Mouse (Mus musculus): ENCODE data around the gene Ddrgk1. TPM values are rescaled to one million over a fixed set of nuclear protein-coding genes. Genes with fewer than 3 reads are reported as not detected.
A peak's percentile ranks its signal among the peaks of the same experiment; 100 is the strongest.

The Ddrgk1 gene
- polyA plus RNA-seq, 1 experiment = 80.4 TPM

- no peaks in the 10 kb centered on the region for H3K79me2 ChIP-seq (ENCODE audit: control insufficient read depth, insufficient read depth)
- peaks cover 73% of the 10 kb centered on the region for H3K36me3 ChIP-seq (ENCODE audit: control insufficient read depth, insufficient read depth)
- no peaks in the 10 kb centered on the region for H3K27me3 ChIP-seq (ENCODE audit: control insufficient read depth, insufficient read depth, insufficient read length)
- no peaks in the 10 kb centered on the region for H3K79me3 ChIP-seq (ENCODE audit: low read depth)
- H3K4me3 ChIP-seq (ENCODE audit: insufficient read depth, poor library complexity, severe bottlenecking) = no peak overlapping the region
- TF ChIP-seq MYOG (IDR thresholded peaks at IDR 0.05; ENCODE audit: control insufficient read depth, extremely low read depth, insufficient read length) (no peak), FOSL1 (IDR thresholded peaks at IDR 0.05; ENCODE audit: insufficient read depth, low read length, poor library complexity, severe bottlenecking) (no peak), MYOD1 (IDR thresholded peaks at IDR 0.05; ENCODE audit: control insufficient read depth, insufficient read length, low read depth) (no peak), USF1 (IDR thresholded peaks at IDR 0.05; ENCODE audit: low read depth) (no peak), CEBPB (IDR thresholded peaks at IDR 0.05; ENCODE audit: low read depth) (no peak), CTCF (IDR thresholded peaks at IDR 0.05; ENCODE audit: control insufficient read depth, insufficient read depth, insufficient read length) (no peak), MAX (IDR thresholded peaks at IDR 0.05) (no peak)
- no peak overlapping the region for H3ac ChIP-seq (ENCODE audit: control insufficient read depth, insufficient read length, low read depth)
Measured at GRCm38 (mm10) chr2:130681531-130681930, 17.1 kb upstream of the Ddrgk1 start.

DNA sequence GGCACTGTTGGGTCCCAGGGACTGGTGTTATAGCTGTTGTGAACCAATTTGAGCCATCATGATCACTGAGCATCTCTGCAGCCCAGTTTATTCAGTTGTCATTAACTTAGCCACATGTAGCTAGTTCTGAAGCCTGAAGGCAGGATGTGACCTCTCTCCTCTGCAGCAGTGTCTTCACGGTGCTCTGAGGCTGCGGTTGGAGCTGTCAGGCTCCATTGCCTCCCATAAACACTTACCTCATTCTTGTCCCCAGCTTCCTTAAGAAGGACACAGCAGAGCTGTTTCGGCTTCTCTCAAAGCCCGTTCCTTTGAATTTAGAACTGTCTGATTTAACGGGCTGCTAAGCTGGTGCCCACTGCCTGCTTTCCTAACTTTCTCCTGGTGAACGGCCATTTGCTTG is 15.4 kb upstream of the Ddrgk1 start:
- no peak for TF ChIP-seq USF1 (IDR thresholded peaks at IDR 0.05; ENCODE audit: low read depth)
- no peak for TF ChIP-seq MAX (IDR thresholded peaks at IDR 0.05)
- Histone ChIP-seq H3K4me3 (ENCODE audit: insufficient read depth, poor library complexity, severe bottlenecking) (no peak overlapping the region), H3K27me3 (ENCODE audit: control insufficient read depth, insufficient read depth, insufficient read length) (no peaks in the 10 kb centered on the region), H3K36me3 (ENCODE audit: control insufficient read depth, insufficient read depth) (peaks cover 87% of the 10 kb centered on the region), H3ac (ENCODE audit: control insufficient read depth, insufficient read length, low read depth) (no peak overlapping the region), H3K79me3 (ENCODE audit: low read depth) (no peaks in the 10 kb centered on the region), H3K79me2 (ENCODE audit: control insufficient read depth, insufficient read depth) (no peaks in the 10 kb centered on the region)

GRCm38 (mm10) chr2:130679154-130679553 is 14.7 kb upstream of the Ddrgk1 start:
- Histone ChIP-seq H3ac (ENCODE audit: control insufficient read depth, insufficient read length, low read depth) (no peak overlapping the region), H3K27me3 (ENCODE audit: control insufficient read depth, insufficient read depth, insufficient read length) (no peaks in the 10 kb centered on the region), H3K4me3 (ENCODE audit: insufficient read depth, poor library complexity, severe bottlenecking) (no peak overlapping the region), H3K36me3 (ENCODE audit: control insufficient read depth, insufficient read depth) (peaks cover 95% of the 10 kb centered on the region), H3K79me2 (ENCODE audit: control insufficient read depth, insufficient read depth) (no peaks in the 10 kb centered on the region), H3K79me3 (ENCODE audit: low read depth) (no peaks in the 10 kb centered on the region)
- TF ChIP-seq CEBPB (IDR thresholded peaks at IDR 0.05; ENCODE audit: low read depth) (no peak), MAX (IDR thresholded peaks at IDR 0.05) (no peak), CTCF (IDR thresholded peaks at IDR 0.05; ENCODE audit: control insufficient read depth, insufficient read depth, insufficient read length) (no peak), MYOD1 (IDR thresholded peaks at IDR 0.05; ENCODE audit: control insufficient read depth, insufficient read length, low read depth) (no peak), FOSL1 (IDR thresholded peaks at IDR 0.05; ENCODE audit: insufficient read depth, low read length, poor library complexity, severe bottlenecking) (no peak), MYOG (IDR thresholded peaks at IDR 0.05; ENCODE audit: control insufficient read depth, extremely low read depth, insufficient read length) (no peak), USF1 (IDR thresholded peaks at IDR 0.05; ENCODE audit: low read depth) (no peak)

GRCm38 (mm10) chr2:130677211-130677610 is 12.8 kb upstream of the Ddrgk1 start:
- Histone ChIP-seq H3ac (ENCODE audit: control insufficient read depth, insufficient read length, low read depth) (no peak overlapping the region), H3K36me3 (ENCODE audit: control insufficient read depth, insufficient read depth) (peaks cover 97% of the 10 kb centered on the region), H3K79me3 (ENCODE audit: low read depth) (no peaks in the 10 kb centered on the region), H3K79me2 (ENCODE audit: control insufficient read depth, insufficient read depth) (no peaks in the 10 kb centered on the region), H3K27me3 (ENCODE audit: control insufficient read depth, insufficient read depth, insufficient read length) (no peaks in the 10 kb centered on the region), H3K4me3 (ENCODE audit: insufficient read depth, poor library complexity, severe bottlenecking) (no peak overlapping the region)
- TF ChIP-seq FOSL1 (IDR thresholded peaks at IDR 0.05; ENCODE audit: insufficient read depth, low read length, poor library complexity, severe bottlenecking) (no peak), MAX (IDR thresholded peaks at IDR 0.05) (no peak), USF1 (IDR thresholded peaks at IDR 0.05; ENCODE audit: low read depth) (no peak)

DNA sequence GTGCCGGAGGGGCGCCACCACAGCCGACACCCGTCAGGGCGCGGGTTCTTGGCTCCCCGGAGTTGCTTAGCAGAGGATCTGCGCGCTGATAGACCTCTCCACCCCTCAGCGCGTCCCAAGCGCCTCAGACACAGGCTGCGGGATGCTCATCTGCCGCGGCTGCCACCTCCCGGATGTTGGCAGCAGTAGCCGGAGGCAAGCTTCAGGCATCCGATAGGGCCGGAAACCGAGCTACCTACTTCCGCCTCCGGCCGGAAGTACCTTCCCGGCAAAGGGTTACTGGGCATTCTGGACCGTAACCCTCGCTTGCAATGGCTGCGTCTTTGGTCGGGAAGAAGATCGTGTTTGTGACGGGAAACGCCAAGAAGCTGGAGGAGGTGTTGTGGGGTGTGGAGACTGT is 3.1 kb upstream of the Ddrgk1 start, which contains the start of gene Itpa:
Itpa (plus strand) TSS at position 52 of the 400 bp plus-strand sequence.
- H3K36me3 ChIP-seq (ENCODE audit: control insufficient read depth, insufficient read depth) = peaks cover 26% of the 10 kb centered on the region
- peak within 1 kb of the TSS; percentile 91 for H3ac ChIP-seq (ENCODE audit: control insufficient read depth, insufficient read length, low read depth)
- H3K79me2 ChIP-seq (ENCODE audit: control insufficient read depth, insufficient read depth) = peaks cover 59% of the 10 kb centered on the region
- TF ChIP-seq MYOD1 (IDR thresholded peaks at IDR 0.05; ENCODE audit: control insufficient read depth, insufficient read length, low read depth) (no peak), MAX (IDR thresholded peaks at IDR 0.05) (peak; percentile 39), MYOG (IDR thresholded peaks at IDR 0.05; ENCODE audit: control insufficient read depth, extremely low read depth, insufficient read length) (no peak), FOSL1 (IDR thresholded peaks at IDR 0.05; ENCODE audit: insufficient read depth, low read length, poor library complexity, severe bottlenecking) (no peak), CEBPB (IDR thresholded peaks at IDR 0.05; ENCODE audit: low read depth) (no peak), CTCF (IDR thresholded peaks at IDR 0.05; ENCODE audit: control insufficient read depth, insufficient read depth, insufficient read length) (peak; percentile 46)
- H3K4me3 ChIP-seq (ENCODE audit: insufficient read depth, poor library complexity, severe bottlenecking) = peak within 1 kb of the TSS; percentile 84
- H3K27me3 ChIP-seq (ENCODE audit: control insufficient read depth, insufficient read depth, insufficient read length) = no peaks in the 10 kb centered on the region
- peaks cover 37% of the 10 kb centered on the region for H3K79me3 ChIP-seq (ENCODE audit: low read depth)

- H3ac ChIP-seq (ENCODE audit: control insufficient read depth, insufficient read length, low read depth) = peak overlapping the region; percentile 91
- H3K4me3 ChIP-seq (ENCODE audit: insufficient read depth, poor library complexity, severe bottlenecking) = peak overlapping the region; percentile 36
- peaks cover 25% of the 10 kb centered on the region for H3K79me2 ChIP-seq (ENCODE audit: control insufficient read depth, insufficient read depth)
Measured at GRCm38 (mm10) chr2:130663342-130663741, 1.1 kb downstream of the Ddrgk1 start.

More at GRCm38 (mm10) chr2:130663342-130663741, 1.1 kb downstream of the Ddrgk1 start:
- Histone ChIP-seq H3K27me3 (ENCODE audit: control insufficient read depth, insufficient read depth, insufficient read length) (no peaks in the 10 kb centered on the region), H3K79me3 (ENCODE audit: low read depth) (peaks cover 13% of the 10 kb centered on the region), H3K36me3 (ENCODE audit: control insufficient read depth, insufficient read depth) (peaks cover 36% of the 10 kb centered on the region)
- TF ChIP-seq MYOD1 (IDR thresholded peaks at IDR 0.05; ENCODE audit: control insufficient read depth, insufficient read length, low read depth) (no peak), MAX (IDR thresholded peaks at IDR 0.05) (no peak), MYOG (IDR thresholded peaks at IDR 0.05; ENCODE audit: control insufficient read depth, extremely low read depth, insufficient read length) (no peak)

Measured in C2C12 (cell line).